Mouse (Mus musculus): ENCODE data around the gene Als2. TPM values are rescaled to one million over a fixed set of nuclear protein-coding genes. Genes with fewer than 3 reads are reported as not detected.

Gene Als2
- 9.4 TPM for polyA plus RNA-seq (2012; fragmentation: generic; extraction: Trizol)
- long read RNA-seq, experiment 1, partial matches to known transcripts, result 3 of 8 reads
- long read RNA-seq, experiment 1, other reads (novel, unspliced or antisense), result 2 of 8 reads
- long read RNA-seq, experiment 2, full-length matches to known transcripts, result 85 of 105 reads
- long read RNA-seq, experiment 2, partial matches to known transcripts, result 7 of 105 reads
- long read RNA-seq, experiment 2, other reads (novel, unspliced or antisense), result 13 of 105 reads

DNA sequence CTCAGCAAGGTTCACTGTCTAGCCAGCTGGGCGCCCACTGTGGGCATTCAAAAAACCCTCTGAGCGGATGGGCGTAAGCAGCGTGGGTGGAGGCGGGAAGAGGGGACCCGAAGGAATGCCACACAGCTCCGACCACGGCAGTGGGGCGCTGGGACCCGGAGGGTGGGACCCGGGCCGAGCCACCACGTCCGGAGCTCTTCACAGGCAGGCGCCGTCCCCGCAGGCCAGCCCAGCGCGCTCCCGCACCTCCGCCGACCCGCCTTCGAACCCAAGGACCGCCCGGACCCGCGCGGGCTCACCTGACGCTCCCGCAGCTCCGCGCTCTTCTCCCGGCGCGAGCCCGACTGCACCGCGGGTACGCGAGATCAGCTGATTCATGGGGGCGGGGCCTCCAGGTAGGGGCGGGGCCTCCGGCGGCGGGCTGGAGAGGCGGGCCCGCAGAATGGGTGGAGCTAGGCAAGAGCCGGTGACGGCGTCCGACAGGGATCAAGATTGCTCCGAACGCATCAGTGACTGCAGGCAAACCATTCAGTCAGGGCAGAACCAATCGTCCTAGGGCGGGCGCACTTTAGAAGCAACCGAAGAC lies at the start of gene Als2:
Gene Als2, minus strand, starts transcription at position 376 of the 586 bp plus-strand sequence.
- TF ChIP-seq MYOD1 (IDR thresholded peaks at IDR 0.05; ENCODE audit: control insufficient read depth, insufficient read length, low read depth) (no peak), USF1 (IDR thresholded peaks at IDR 0.05; ENCODE audit: low read depth) (peak; percentile 21)

GRCm38 (mm10) chr1:59286316-59286850 lies 49.4 kb upstream of the Als2 start:
- no peaks in the 10 kb centered on the region for H3K79me3 ChIP-seq (ENCODE audit: low read depth)

More for the DNA sequence above, at the start of gene Als2:
- Histone ChIP-seq H3K36me3 (ENCODE audit: control insufficient read depth, insufficient read depth) (peaks cover 5% of the 10 kb centered on the region), H3K79me3 (ENCODE audit: low read depth) (peaks cover 2% of the 10 kb centered on the region), H3K79me2 (ENCODE audit: control insufficient read depth, insufficient read depth) (peaks cover 12% of the 10 kb centered on the region), H3K27me3 (ENCODE audit: control insufficient read depth, insufficient read depth, insufficient read length) (no peaks in the 10 kb centered on the region), H3ac (ENCODE audit: control insufficient read depth, insufficient read length, low read depth) (peak within 1 kb of the TSS; percentile 95), H3K4me3 (ENCODE audit: insufficient read depth, poor library complexity, severe bottlenecking) (peak within 1 kb of the TSS; percentile 60)

DNA sequence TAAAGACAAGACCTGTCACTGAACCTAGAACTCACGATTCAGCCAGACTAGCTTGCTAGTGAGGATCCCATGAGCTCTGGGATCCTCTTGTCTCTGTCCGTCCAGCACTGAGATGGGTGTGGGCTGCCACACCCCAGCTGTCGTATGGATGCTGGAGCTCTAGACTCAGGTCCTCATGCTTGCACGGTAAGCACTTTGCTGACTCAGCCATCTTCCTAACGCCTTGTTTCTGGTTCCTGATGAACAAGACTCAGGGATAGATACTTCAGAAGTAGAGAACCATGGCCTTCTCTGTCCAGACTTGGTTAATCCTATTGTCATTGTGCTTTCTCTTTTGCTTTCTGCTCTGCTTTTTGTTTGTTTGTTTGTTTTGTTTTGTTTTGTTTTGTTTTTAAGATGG lies 48.8 kb upstream of the Als2 start:
- H3K27me3 ChIP-seq (ENCODE audit: control insufficient read depth, insufficient read depth, insufficient read length), result peaks cover 7% of the 10 kb centered on the region
- H3K79me3 ChIP-seq (ENCODE audit: low read depth), result no peaks in the 10 kb centered on the region
- no peak for TF ChIP-seq CTCF (IDR thresholded peaks at IDR 0.05; ENCODE audit: control insufficient read depth, insufficient read depth, insufficient read length)
- no peak for TF ChIP-seq MAX (IDR thresholded peaks at IDR 0.05)
- no peak for TF ChIP-seq CEBPB (IDR thresholded peaks at IDR 0.05; ENCODE audit: low read depth)
- TF ChIP-seq MYOG (IDR thresholded peaks at IDR 0.05; ENCODE audit: control insufficient read depth, extremely low read depth, insufficient read length), result no peak
- TF ChIP-seq USF1 (IDR thresholded peaks at IDR 0.05; ENCODE audit: low read depth), result no peak
- TF ChIP-seq MYOD1 (IDR thresholded peaks at IDR 0.05; ENCODE audit: control insufficient read depth, insufficient read length, low read depth), result no peak
- TF ChIP-seq FOSL1 (IDR thresholded peaks at IDR 0.05; ENCODE audit: insufficient read depth, low read length, poor library complexity, severe bottlenecking), result no peak
- no peak overlapping the region for H3K4me3 ChIP-seq (ENCODE audit: insufficient read depth, poor library complexity, severe bottlenecking)
- no peaks in the 10 kb centered on the region for H3K79me2 ChIP-seq (ENCODE audit: control insufficient read depth, insufficient read depth)
- no peak overlapping the region for H3ac ChIP-seq (ENCODE audit: control insufficient read depth, insufficient read length, low read depth)
- no peaks in the 10 kb centered on the region for H3K36me3 ChIP-seq (ENCODE audit: control insufficient read depth, insufficient read depth)

More at GRCm38 (mm10) chr1:59286316-59286850, 49.4 kb upstream of the Als2 start:
- Histone ChIP-seq H3K27me3 (ENCODE audit: control insufficient read depth, insufficient read depth, insufficient read length) (peaks cover 5% of the 10 kb centered on the region), H3K36me3 (ENCODE audit: control insufficient read depth, insufficient read depth) (no peaks in the 10 kb centered on the region), H3ac (ENCODE audit: control insufficient read depth, insufficient read length, low read depth) (no peak overlapping the region), H3K79me2 (ENCODE audit: control insufficient read depth, insufficient read depth) (no peaks in the 10 kb centered on the region), H3K4me3 (ENCODE audit: insufficient read depth, poor library complexity, severe bottlenecking) (no peak overlapping the region)
- TF ChIP-seq CEBPB (IDR thresholded peaks at IDR 0.05; ENCODE audit: low read depth), result no peak
- TF ChIP-seq MAX (IDR thresholded peaks at IDR 0.05), result no peak
- TF ChIP-seq CTCF (IDR thresholded peaks at IDR 0.05; ENCODE audit: control insufficient read depth, insufficient read depth, insufficient read length), result no peak
- no peak for TF ChIP-seq FOSL1 (IDR thresholded peaks at IDR 0.05; ENCODE audit: insufficient read depth, low read length, poor library complexity, severe bottlenecking)
- no peak for TF ChIP-seq USF1 (IDR thresholded peaks at IDR 0.05; ENCODE audit: low read depth)
- no peak for TF ChIP-seq MYOD1 (IDR thresholded peaks at IDR 0.05; ENCODE audit: control insufficient read depth, insufficient read length, low read depth)
- no peak for TF ChIP-seq MYOG (IDR thresholded peaks at IDR 0.05; ENCODE audit: control insufficient read depth, extremely low read depth, insufficient read length)

- Histone ChIP-seq H3K36me3 (ENCODE audit: control insufficient read depth, insufficient read depth) (no peaks in the 10 kb centered on the region), H3K79me2 (ENCODE audit: control insufficient read depth, insufficient read depth) (no peaks in the 10 kb centered on the region), H3ac (ENCODE audit: control insufficient read depth, insufficient read length, low read depth) (no peak overlapping the region), H3K27me3 (ENCODE audit: control insufficient read depth, insufficient read depth, insufficient read length) (no peaks in the 10 kb centered on the region), H3K79me3 (ENCODE audit: low read depth) (no peaks in the 10 kb centered on the region), H3K4me3 (ENCODE audit: insufficient read depth, poor library complexity, severe bottlenecking) (no peak overlapping the region)
- TF ChIP-seq CEBPB (IDR thresholded peaks at IDR 0.05; ENCODE audit: low read depth) (no peak), MAX (IDR thresholded peaks at IDR 0.05) (no peak), FOSL1 (IDR thresholded peaks at IDR 0.05; ENCODE audit: insufficient read depth, low read length, poor library complexity, severe bottlenecking) (no peak), CTCF (IDR thresholded peaks at IDR 0.05; ENCODE audit: control insufficient read depth, insufficient read depth, insufficient read length) (no peak), MYOD1 (IDR thresholded peaks at IDR 0.05; ENCODE audit: control insufficient read depth, insufficient read length, low read depth) (no peak), USF1 (IDR thresholded peaks at IDR 0.05; ENCODE audit: low read depth) (no peak), MYOG (IDR thresholded peaks at IDR 0.05; ENCODE audit: control insufficient read depth, extremely low read depth, insufficient read length) (no peak)
Measured at GRCm38 (mm10) chr1:59272189-59272588, 35.2 kb upstream of the Als2 start.

DNA sequence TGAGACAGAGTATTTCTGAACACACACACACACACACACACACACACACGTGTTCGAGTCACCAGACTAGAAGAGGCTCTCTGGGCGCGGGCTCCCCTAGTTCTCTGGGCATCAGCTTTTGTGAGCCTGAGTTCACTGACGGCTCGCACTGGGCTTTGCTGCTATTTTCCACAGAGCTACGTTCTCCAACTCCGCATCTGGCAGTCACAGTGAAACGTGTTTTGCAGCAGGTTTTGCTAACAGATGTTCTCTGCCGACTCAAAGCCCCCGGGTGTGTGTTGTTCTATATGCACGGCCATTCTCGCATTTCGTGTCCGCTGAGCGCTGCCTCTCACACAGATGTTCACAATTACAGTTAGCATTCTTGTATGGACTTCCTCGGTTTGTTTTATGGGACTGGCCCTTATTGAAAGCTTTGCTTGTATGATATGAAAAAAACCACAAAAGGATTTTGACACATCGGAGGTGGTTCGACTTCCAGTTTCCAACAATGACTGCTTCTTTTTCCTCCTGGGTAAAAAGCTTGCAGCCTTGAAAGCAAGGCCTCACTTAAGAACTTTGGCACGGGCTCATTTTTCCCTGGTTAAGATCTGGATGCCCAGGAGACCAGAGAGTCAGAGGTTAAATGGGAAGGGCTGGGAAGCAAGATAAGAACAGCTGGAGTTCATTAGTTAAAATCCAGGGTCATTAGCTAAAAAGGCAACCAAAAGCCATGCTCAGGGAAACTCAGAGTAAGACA lies 33.1 kb upstream of the Als2 start:
- H3K27me3 ChIP-seq (ENCODE audit: control insufficient read depth, insufficient read depth, insufficient read length), result no peaks in the 10 kb centered on the region
- TF ChIP-seq USF1 (IDR thresholded peaks at IDR 0.05; ENCODE audit: low read depth) (no peak), CTCF (IDR thresholded peaks at IDR 0.05; ENCODE audit: control insufficient read depth, insufficient read depth, insufficient read length) (no peak), MYOD1 (IDR thresholded peaks at IDR 0.05; ENCODE audit: control insufficient read depth, insufficient read length, low read depth) (no peak), MAX (IDR thresholded peaks at IDR 0.05) (no peak), MYOG (IDR thresholded peaks at IDR 0.05; ENCODE audit: control insufficient read depth, extremely low read depth, insufficient read length) (no peak), CEBPB (IDR thresholded peaks at IDR 0.05; ENCODE audit: low read depth) (no peak), FOSL1 (IDR thresholded peaks at IDR 0.05; ENCODE audit: insufficient read depth, low read length, poor library complexity, severe bottlenecking) (no peak)
- no peaks in the 10 kb centered on the region for H3K36me3 ChIP-seq (ENCODE audit: control insufficient read depth, insufficient read depth)
- H3K79me3 ChIP-seq (ENCODE audit: low read depth), result no peaks in the 10 kb centered on the region
- no peak overlapping the region for H3ac ChIP-seq (ENCODE audit: control insufficient read depth, insufficient read length, low read depth)
- H3K79me2 ChIP-seq (ENCODE audit: control insufficient read depth, insufficient read depth), result no peaks in the 10 kb centered on the region
- H3K4me3 ChIP-seq (ENCODE audit: insufficient read depth, poor library complexity, severe bottlenecking), result no peak overlapping the region
